In the genomic region with DNA sequence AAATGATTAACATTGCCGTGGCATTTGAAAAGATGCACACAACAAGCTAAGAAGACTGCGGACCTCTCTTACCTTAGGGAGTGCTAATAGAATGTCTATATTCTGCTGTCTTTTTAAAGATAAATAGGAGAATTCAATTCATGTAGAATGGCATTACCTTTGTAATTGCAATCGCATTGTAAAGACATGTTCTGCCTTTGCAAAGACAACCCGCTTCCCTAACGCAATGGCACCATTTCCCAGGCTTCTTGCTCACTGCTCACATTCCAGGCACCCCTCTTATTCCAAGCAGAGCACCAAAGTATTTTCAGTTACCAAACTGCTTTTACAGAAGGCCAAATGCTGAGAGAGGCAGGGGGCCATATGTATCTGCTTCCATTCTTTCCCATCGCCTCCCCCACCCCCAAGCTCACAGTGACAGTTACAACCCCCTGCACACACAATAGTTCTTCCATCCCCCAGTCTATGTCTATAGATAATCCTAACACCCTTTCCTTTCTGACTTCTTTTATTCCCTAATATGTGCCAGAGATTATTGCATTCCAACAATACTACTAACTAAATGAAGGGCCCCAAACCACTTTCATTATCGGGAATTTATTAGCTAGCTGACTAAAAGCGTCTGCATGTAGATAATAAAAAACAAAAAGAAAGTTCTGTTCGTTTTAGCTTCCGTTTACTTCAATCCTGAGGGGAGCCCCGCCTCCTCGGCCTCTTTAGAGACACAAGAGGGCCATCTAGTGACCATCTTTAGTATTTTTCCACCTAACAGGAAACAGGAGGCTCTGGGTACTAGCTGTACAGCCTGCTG, we compare ENCODE assay signal across 8 mouse cellular contexts. TPM values are rescaled to one million over a fixed set of nuclear protein-coding genes. Genes with fewer than 3 reads are reported as not detected.
DNase-seq lines count a peak whose midpoint lies in the region; ATAC-seq and TF ChIP-seq lines count a peak whose summit lies in the region.

No protein-coding gene starts in this region.

- ATAC-seq in frontal cortex, adult (ENCODE audit: low TSS enrichment), result peak; percentile 69
- ATAC-seq in granulocyte monocyte progenitor cell, adult 5-6 weeks (replicated peaks; ENCODE audit: poor library complexity, severe bottlenecking), result peak; percentile 82
- ATAC-seq in intestine, postnatal 0 days, result peak; percentile 58; the same call in 1 of the 2 replicates
- peak; percentile 90 for ATAC-seq in megakaryocyte-erythroid progenitor cell, adult 5-6 weeks (replicated peaks; ENCODE audit: low FRiP score, low TSS enrichment, poor library complexity, severe bottlenecking)

- no peak for DNase-seq in frontal cortex, postnatal 14 days (ENCODE audit: low spot score in 2 of 2)
- DNase-seq in cerebellum, postnatal 10 days, result peak; percentile 69 to 85
- peak; percentile 10 for DNase-seq in left cerebral cortex, postnatal 36 days (ENCODE audit: low spot score in 2 of 2)
- DNase-seq in splenic B cell, adult 2 months (ENCODE audit: low read depth, low spot score), result peak; percentile 56

- 13% methylated on average over 12 of the region's 12 CpGs for WGBS in intestine, postnatal 0 days

- H3K9ac ChIP-seq in intestine, postnatal 0 days (ENCODE audit: low read depth, low read length), result no peak overlapping the region

- intact Hi-C loops in left cerebral cortex, postnatal 36 days (cut with DNase I), result loop anchor here (10.0 kb wide), 1 partner anchor 1237 kb away; no protein-coding TSS in a partner anchor

- H3K27ac ChIP-seq in intestine, postnatal 0 days (ENCODE audit: low read depth, low read length), result no peak overlapping the region

- peaks cover 15% of the 10 kb centered on the region for H3K27me3 ChIP-seq in intestine, postnatal 0 days (replicated peaks; ENCODE audit: control insufficient read depth, insufficient read depth, low read length)
- H3K27me3 ChIP-seq in splenic B cell, adult 2 months (ENCODE audit: control insufficient read depth, insufficient read depth, low read length, poor library complexity, severe bottlenecking), result no peaks in the 10 kb centered on the region

- TF ChIP-seq CTCF in intestine, postnatal 0 days (IDR thresholded peaks at IDR 0.05; ENCODE audit: low read depth), result peak; percentile 67

- peak overlapping the region; percentile 55 for H3K4me2 ChIP-seq in intestine, postnatal 0 days (replicated peaks; ENCODE audit: low read depth)

- H3K9me3 ChIP-seq in intestine, postnatal 0 days (ENCODE audit: control insufficient read depth), result no peaks in the 10 kb centered on the region

- H3K4me1 ChIP-seq in intestine, postnatal 0 days (replicated peaks; ENCODE audit: control insufficient read depth, insufficient read depth, low read length), result no peaks in the 10 kb centered on the region

- peak overlapping the region; percentile 26 for H3K4me3 ChIP-seq in intestine, postnatal 0 days (ENCODE audit: low read depth, low read length)

- no peaks in the 10 kb centered on the region for H3K36me3 ChIP-seq in intestine, postnatal 0 days (ENCODE audit: control insufficient read depth, insufficient read depth)
- H3K36me3 ChIP-seq in splenic B cell, adult 2 months (ENCODE audit: control insufficient read depth, insufficient read depth, low read length, poor library complexity, severe bottlenecking), result no peaks in the 10 kb centered on the region

RNA-seq across cellular contexts. Expression of gene Pcdh19, which starts 3.0 kb away (rescaled TPM):
- 0.32 TPM in 1 of 2 replicates, not detected in the other for total RNA-seq in granulocyte monocyte progenitor cell, adult 5-6 weeks (2014; fragmentation: Nextera tagmentation)
- not detected in 2 replicates for total RNA-seq in granulocyte monocyte progenitor cell, adult 5-6 weeks (2017)
- 1.3 and 1.7 TPM in 2 replicates for polyA plus RNA-seq in intestine, postnatal 0 days (2015; fragmentation: Nextera tagmentation; extraction: Ambion mirVana)
- total RNA-seq in left cerebral cortex, postnatal 36 days (2021), result 10 to 100 TPM; 31.1 to 38.2 TPM
- total RNA-seq in megakaryocyte-erythroid progenitor cell, adult 5-6 weeks (2014; fragmentation: Nextera tagmentation), result not detected in 2 replicates
- total RNA-seq in megakaryocyte-erythroid progenitor cell, adult 5-6 weeks (2017), result not detected in 2 replicates

Comparison
In these comparisons a context has a peak if more than half of its experiments do, and no peak if none do; other contexts are left out.
1. DNase-seq: peak in cerebellum, postnatal 10 days (2 of 2), left cerebral cortex, postnatal 36 days (2 of 2) and splenic B cell, adult 2 months (single experiment); none in frontal cortex, postnatal 14 days (0 of 2).
2. RNA of gene Pcdh19, which starts 3.0 kb away (total RNA-seq): 31.1 to 38.2 TPM in left cerebral cortex, postnatal 36 days; 0.32 TPM in granulocyte monocyte progenitor cell, adult 5-6 weeks and not detected in megakaryocyte-erythroid progenitor cell, adult 5-6 weeks; every median in the first group is over 10 times any median in the second.
3. Peak in every context shown above with its lines, with median percentiles within 50 percentile points of each other: ATAC-seq.